Mouse (Mus musculus): Measurements from ENCODE around the gene Gadl1.
A peak's percentile ranks its signal among the peaks of the same experiment; 100 is the strongest.
"Not testable (repeated sequence)": the region's sequence is repeated elsewhere in the genome, so short reads cannot be mapped to it uniquely, and the experiment has no call there.

Gadl1 gene

GRCm38 (mm10) chr9:116018586-116018985 lies 109.3 kb downstream of the Gadl1 start:
- DNase-seq (ENCODE audit: low spot score in 2 of 2) = no peak

GRCm38 (mm10) chr9:116025371-116025770 lies 116.1 kb downstream of the Gadl1 start:
- DNase-seq (ENCODE audit: low spot score in 2 of 2) = no peak

DNA sequence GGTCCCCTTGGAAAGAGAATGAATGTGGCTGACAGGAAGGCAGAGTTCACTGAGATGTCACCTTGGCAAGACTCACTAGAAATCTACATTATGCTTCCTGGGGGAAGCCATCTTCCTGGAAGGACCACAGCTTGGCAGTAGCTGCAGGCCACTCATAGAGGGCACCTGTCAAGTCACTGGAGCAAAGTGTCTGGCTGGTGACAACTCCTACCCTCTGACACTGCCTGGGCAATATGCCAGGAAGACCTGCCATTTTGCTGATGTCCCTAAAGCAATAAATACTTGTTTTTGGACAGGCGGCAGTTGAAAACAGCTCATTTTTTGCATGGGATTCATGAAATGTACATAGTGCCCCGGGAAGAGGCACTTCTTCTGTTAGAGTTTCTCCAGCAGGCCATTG lies 119.8 kb downstream of the Gadl1 start:
- no peak for DNase-seq (ENCODE audit: low spot score in 2 of 2)

- no peak for DNase-seq (ENCODE audit: low spot score in 2 of 2)
These were observed 123.5 kb downstream of the Gadl1 start for GRCm38 (mm10) chr9:116032711-116033110.

- no peak for DNase-seq (ENCODE audit: low spot score in 2 of 2)
These were observed 129.0 kb downstream of the Gadl1 start for GRCm38 (mm10) chr9:116038275-116038674.

DNA sequence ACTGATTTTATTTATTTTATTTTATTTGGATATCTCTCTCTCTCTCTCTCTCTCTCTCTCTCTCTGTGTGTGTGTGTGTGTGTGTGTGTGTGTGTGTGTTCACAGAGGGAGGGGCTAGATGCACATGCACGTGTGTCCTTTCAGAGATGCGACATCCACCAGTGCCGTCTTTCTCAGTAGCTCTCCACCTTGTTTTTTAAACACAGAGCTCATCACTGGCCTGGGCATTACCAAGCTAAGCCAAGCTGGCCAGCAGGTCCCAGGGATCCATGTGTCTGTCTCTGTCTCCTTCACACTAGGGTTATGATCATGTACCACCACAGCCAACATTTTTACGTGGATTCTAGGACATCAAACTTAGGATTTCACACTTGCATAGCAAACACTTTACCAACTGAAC lies 130.7 kb downstream of the Gadl1 start:
- DNase-seq (ENCODE audit: low spot score in 2 of 2) = no peak

GRCm38 (mm10) chr9:116040852-116041251 lies 131.6 kb downstream of the Gadl1 start:
- not testable (repeated sequence) for DNase-seq (ENCODE audit: low spot score in 2 of 2)

- DNase-seq (ENCODE audit: low spot score in 2 of 2) = no peak
These were observed 132.1 kb downstream of the Gadl1 start for GRCm38 (mm10) chr9:116041369-116041768.

DNA sequence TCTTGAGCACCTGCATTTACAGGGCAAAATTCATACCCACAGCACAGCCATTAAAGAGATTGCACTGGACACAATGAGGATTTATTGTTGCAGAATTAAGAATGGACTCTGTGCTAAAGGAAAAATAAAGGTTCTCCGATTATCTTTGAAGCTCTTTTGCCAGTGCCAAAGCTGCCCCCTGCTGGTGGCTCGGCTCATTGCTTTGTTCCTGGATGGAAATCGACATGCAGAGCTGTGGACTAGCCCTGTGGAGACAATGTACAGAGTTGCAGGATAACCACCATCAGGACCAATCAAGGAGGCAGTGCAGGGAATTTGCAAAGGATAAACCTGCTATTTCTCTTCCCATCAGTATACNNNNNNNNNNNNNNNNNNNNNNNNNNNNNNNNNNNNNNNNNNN lies 132.5 kb downstream of the Gadl1 start:
- DNase-seq (ENCODE audit: low spot score in 2 of 2) = peak; percentile 4 to 94

DNA sequence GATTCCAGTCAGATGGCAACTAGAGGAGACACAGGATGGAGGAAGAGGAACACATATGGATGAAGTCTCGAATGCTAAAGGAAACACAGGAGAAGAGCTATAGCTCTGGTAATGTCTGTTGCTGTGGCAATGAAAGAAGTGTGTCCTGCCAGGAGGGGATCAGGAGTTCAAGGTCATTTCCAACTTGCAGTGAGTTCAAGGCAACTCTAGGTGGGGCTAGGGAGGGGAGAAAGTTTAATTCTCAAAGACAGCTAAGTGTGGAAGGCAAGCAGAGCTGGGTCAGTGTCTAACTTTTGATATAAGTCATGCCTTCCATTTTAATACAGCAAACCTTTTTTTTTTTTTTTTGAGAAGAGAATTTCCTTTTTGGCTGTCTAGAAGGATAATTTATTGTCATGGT lies 140.7 kb downstream of the Gadl1 start:
- DNase-seq (ENCODE audit: low spot score in 2 of 2) = no peak

GRCm38 (mm10) chr9:116053976-116054375 lies 144.7 kb downstream of the Gadl1 start:
- DNase-seq (ENCODE audit: low spot score in 2 of 2) = no peak

- DNase-seq (ENCODE audit: low spot score in 2 of 2) = no peak
These were observed 149.2 kb downstream of the Gadl1 start for GRCm38 (mm10) chr9:116058475-116058874.

GRCm38 (mm10) chr9:116059156-116059555 lies 149.9 kb downstream of the Gadl1 start:
- no peak for DNase-seq (ENCODE audit: low spot score in 2 of 2)

GRCm38 (mm10) chr9:116060691-116061090 lies 151.4 kb downstream of the Gadl1 start:
- DNase-seq (ENCODE audit: low spot score in 2 of 2) = peak in 1 of 2 experiments; percentile 21

GRCm38 (mm10) chr9:116064774-116065173 lies 155.5 kb downstream of the Gadl1 start:
- no peak for DNase-seq (ENCODE audit: low spot score in 2 of 2)

DNA sequence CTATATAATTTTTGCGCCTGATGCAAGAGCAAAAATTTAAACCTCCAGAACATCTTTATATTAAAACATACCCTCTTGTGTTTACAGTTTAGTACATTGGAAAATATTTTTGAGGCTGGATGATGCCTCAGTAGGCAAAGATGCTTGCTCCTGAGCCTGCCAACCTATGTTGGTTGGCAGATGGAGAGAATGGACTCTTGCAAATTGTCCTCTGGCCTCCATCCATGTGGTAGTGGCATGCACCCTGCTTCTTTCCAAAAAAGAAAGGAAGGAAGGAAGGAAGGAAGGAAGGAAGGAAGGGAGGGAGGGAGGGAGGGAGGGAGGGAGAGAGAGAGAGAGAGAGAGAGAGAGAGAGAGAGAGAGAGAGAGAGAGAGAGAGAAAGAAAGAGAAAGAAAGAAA lies 162.3 kb downstream of the Gadl1 start:
- DNase-seq (ENCODE audit: low spot score in 2 of 2) = not testable (repeated sequence)

GRCm38 (mm10) chr9:116076163-116076562 lies 166.9 kb downstream of the Gadl1 start:
- no peak for DNase-seq (ENCODE audit: low spot score in 2 of 2)

DNA sequence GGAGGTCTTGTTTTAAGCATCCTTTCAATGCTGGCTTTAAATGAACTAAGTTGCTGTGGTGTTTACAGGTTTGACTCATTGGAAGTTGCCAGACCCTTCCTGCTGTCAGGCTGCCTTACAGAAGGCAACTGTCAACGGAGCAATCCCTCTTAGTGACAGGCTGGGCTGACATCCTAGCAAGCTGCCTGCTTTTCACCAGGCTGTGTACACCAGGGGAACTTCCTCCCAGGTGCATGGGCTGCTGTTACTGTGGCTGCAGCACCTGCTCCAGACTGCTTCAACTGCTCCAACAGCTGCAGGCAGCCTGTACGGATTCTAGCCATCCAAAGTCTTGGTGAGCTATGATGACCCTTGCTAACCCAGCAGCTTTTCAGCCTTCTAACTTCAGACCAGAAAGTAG lies 167.7 kb downstream of the Gadl1 start:
- DNase-seq (ENCODE audit: low spot score in 2 of 2) = no peak

DNA sequence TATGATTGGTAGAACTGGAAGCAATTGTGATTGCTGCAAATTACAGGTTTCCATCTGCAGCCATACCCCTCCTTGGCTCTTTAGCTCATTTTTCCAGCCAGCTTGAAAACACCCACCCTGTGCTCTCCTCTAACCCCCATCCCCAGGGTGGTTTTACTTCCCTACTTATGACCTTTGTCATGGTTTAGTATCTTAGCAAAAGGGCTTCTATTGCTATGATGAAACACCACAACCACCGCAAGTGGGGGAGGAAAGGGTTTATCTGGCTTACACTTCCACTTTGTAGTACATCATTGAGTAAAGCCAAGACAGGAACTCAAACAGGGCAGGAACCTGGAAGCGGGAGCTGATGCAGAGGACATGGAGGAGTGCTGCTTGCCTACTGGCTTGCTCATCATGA lies 168.2 kb downstream of the Gadl1 start:
- DNase-seq (ENCODE audit: low spot score in 2 of 2) = no peak

DNA sequence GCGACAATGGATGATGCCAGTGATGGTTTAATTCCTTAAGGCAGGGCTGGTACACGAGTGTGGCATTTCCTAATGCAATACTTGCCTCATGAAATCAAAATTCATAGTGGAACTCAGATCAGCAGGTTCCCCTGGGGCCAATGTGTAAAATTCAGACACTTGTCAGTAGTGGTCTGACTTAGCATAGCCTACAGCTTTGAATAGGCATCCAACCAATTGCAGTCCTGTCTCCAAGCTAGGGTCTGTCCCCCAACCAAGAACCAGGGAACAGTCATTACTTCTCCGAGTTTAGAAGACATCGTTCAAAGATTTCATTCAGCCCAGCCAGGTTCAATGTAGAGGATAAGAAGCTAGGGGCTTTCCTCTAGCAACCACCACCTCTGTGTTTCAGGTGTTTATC lies 172.5 kb downstream of the Gadl1 start:
- DNase-seq (ENCODE audit: low spot score in 2 of 2) = no peak

DNA sequence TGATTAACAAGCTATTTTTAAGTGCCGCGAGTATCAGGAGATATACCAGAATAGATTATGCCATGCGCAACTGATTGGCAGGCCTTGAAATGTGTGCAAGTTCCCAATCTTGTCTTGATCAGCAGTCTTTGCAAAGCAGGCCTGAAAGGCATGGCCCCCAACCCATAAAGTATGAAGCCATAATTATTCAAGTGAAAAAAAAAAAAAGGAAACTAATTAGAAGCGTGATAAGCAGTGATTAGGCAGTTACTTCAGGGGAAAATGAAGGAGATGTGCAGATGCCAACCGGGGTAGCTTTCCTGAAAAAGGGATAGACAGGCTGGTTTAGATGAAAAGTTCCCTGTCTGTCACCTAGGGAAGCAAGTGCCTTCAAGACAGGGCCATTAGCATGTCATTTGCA lies 174.0 kb downstream of the Gadl1 start:
- no peak for DNase-seq (ENCODE audit: low spot score in 2 of 2)

GRCm38 (mm10) chr9:116083726-116084323 lies 174.6 kb downstream of the Gadl1 start:
- DNase-seq (ENCODE audit: low spot score in 2 of 2) = no peak

DNA sequence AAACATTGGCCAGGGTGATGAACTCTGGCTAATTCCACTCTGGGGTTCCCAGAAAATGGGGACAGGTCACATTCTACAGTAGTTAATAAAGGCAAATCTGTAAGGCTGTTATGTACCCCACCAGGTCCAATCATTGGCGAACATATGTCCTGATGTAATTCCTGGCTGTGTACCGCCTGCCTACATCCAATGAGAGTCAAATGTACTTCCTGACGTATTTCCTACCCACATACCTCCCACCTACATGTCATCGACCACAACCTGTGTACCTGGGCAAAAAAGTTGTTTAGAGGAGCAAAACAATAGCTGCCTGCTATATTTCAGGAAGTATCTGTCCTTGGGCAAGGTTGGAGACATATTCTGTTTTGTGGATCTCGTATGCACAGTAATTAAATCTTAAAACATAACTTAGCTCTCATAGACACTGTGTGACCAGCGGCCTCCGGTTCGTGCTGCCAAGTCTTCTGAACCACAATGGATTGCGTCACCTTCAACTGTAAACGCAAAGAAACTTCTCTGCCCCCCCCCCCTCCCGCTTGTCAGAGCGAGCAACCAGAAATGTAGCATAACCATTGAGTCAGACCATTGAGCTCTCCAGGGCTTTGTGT lies 175.2 kb downstream of the Gadl1 start:
- no peak for DNase-seq (ENCODE audit: low spot score in 2 of 2)

DNA sequence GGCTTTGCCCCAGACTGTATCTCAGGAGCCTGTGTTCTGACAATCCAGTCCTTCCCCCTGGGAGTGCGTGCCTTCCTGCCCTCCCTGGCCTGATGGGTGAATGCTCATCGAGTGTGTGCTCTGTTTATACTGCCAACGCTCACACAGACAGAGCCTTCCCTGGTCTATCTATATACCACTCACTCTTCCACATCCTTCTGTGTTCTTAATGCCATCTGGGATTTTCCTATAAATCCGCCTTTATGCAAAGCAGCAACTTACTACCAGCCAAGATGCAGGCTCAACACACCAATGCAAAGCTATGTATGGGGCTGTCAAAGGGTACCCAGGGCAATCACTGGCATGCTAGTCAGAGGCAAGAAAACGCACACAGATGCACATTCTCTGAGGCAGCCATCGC lies 176.7 kb downstream of the Gadl1 start:
- DNase-seq (ENCODE audit: low spot score in 2 of 2) = no peak

Measured in left cerebral cortex, adult 9 months (tissue).